Mouse (Mus musculus) hindbrain, postnatal 0 days (tissue): ENCODE measurements at regions not wholly inside any gene's neighbourhood (a gene's known extent, or its start where the extent isn't known, plus 50 kb on each side); places are given as distances from the start of the nearest gene placed in this dataset.

Experiments
- ATAC-seq: fragments of 200-750 bp; cut with Nextera tagmentation; 2 replicates; pipeline ENCODE4 v1.8.0; 2017; ENCODE audit warnings: mild to moderate bottlenecking, moderate TSS enrichment, moderate library complexity
- DNase-seq: peaks from one replicate; pipeline ENCODE4 v3.0.0-alpha.2; 2015; ENCODE audit warnings: low spot score
- H3K27ac ChIP-seq: fragments of 300-500 bp; sonication (generic); 2 replicates; pipeline ENCODE4 v1.5.1; 2014; ENCODE audit warnings: mild to moderate bottlenecking
- H3K27me3 ChIP-seq: fragments of 300-500 bp; sonication (generic); 2 replicates; pipeline ENCODE4 v1.6.1; 2014; ENCODE audit warnings: low read length, mixed read lengths; ENCODE audit not compliant: insufficient read depth
- H3K36me3 ChIP-seq: fragments of 300-500 bp; sonication (generic); 2 replicates; pipeline ENCODE4 v1.6.1; 2014; ENCODE audit warnings: low read length, mixed read lengths; ENCODE audit not compliant: insufficient read depth
- H3K4me1 ChIP-seq: fragments of 300-500 bp; sonication (generic); 2 replicates; pipeline ENCODE4 v1.6.1; 2014; ENCODE audit warnings: antibody characterized with exemption, low read length, mixed read lengths; ENCODE audit not compliant: insufficient read depth
- H3K4me2 ChIP-seq: fragments of 300-500 bp; sonication (generic); 2 replicates; pipeline ENCODE4 v1.6.1; 2014; ENCODE audit warnings: low read depth, mild to moderate bottlenecking, low read length, moderate library complexity, mixed read lengths
- H3K4me3 ChIP-seq: fragments of 300-500 bp; sonication (generic); 2 replicates; pipeline ENCODE4 v1.5.1; 2014; ENCODE audit warnings: low read length
- H3K9ac ChIP-seq: fragments of 300-500 bp; sonication (generic); replicated peaks from 2 replicates; pipeline ENCODE4 v1.6.1; 2014; ENCODE audit warnings: mild to moderate bottlenecking, low read length, moderate library complexity, mixed read lengths
- H3K9me3 ChIP-seq: fragments of 300-500 bp; sonication (generic); 2 replicates; pipeline ENCODE4 v1.6.1; 2016; ENCODE audit warnings: low read length, mixed read lengths
- CTCF ChIP-seq: IDR thresholded peaks from 2 replicates; pipeline ENCODE4 v1.5.1; 2016; ENCODE audit warnings: antibody characterized with exemption, control low read depth, low read depth
- WGBS: fragments of 180-500 bp; shearing (Covaris S2); extraction: QIAGEN DNeasy Blood & Tissue Kit; methylation state at CpG from one replicate; pipeline ENCODE4 v1.1.7; 2014; 5-methylcytosine and 5-hydroxymethylcytosine counted together

- Histone ChIP-seq H3K9ac (no peak overlapping the region), H3K27me3 (no peaks in the 10 kb centered on the region), H3K4me2 (no peak overlapping the region), H3K27ac (no peak overlapping the region), H3K4me1 (no peaks in the 10 kb centered on the region), H3K4me3 (no peak overlapping the region), H3K36me3 (no peaks in the 10 kb centered on the region), H3K9me3 (no peaks in the 10 kb centered on the region)
- 73% methylated on average over 1 of the region's 1 CpGs for WGBS
- no peak for ATAC-seq
- no peak for DNase-seq
- no peak for TF ChIP-seq CTCF
Observed at GRCm38 (mm10) chr16:85743022-85743421, 59.9 kb downstream of the Adamts1 start.

DNA sequence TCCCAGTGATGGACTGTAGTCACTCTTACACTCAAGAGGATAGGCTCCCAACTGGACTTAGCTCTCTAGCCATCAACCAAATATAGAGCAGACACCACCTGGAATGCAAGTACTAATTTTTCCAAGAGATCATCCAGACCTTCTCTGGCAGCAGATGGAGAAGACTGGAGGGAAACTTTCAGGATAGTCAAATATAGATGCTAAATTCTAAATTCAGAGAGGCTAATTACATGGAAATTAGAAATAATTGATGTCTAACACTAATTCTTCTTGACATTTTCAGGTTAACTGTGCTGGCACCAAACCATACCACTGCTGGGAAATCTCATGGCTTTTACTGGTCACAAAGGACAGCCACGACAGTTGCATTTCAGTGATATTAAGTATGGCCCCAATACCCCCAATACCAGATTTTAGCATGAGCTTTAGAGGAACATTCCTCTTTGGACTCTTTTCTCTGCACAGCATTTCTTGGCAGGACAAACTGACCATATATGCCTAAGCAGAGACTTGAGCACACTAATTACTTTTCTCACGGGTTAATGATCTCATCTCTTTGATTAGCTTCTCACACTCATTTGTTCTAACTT lies 64.2 kb downstream of the Adamts1 start:
- ATAC-seq: no peak
- no peaks in the 10 kb centered on the region for H3K9me3 ChIP-seq
- H3K27me3 ChIP-seq: no peaks in the 10 kb centered on the region
- H3K4me1 ChIP-seq: no peaks in the 10 kb centered on the region
- WGBS: 63% methylated on average over 2 of the region's 2 CpGs
- no peaks in the 10 kb centered on the region for H3K36me3 ChIP-seq
- H3K4me2 ChIP-seq: no peak overlapping the region
- no peak for DNase-seq
- no peak overlapping the region for H3K4me3 ChIP-seq
- no peak for TF ChIP-seq CTCF
- H3K9ac ChIP-seq: no peak overlapping the region
- no peak overlapping the region for H3K27ac ChIP-seq

- Histone ChIP-seq H3K27me3 (no peaks in the 10 kb centered on the region), H3K4me3 (no peak overlapping the region), H3K9me3 (no peaks in the 10 kb centered on the region), H3K36me3 (no peaks in the 10 kb centered on the region), H3K27ac (no peak overlapping the region), H3K9ac (no peak overlapping the region), H3K4me1 (no peaks in the 10 kb centered on the region), H3K4me2 (no peak overlapping the region)
- ATAC-seq: no peak
- DNase-seq: no peak
- 77% methylated on average over 2 of the region's 2 CpGs for WGBS
- TF ChIP-seq CTCF: no peak
Observed at GRCm38 (mm10) chr16:85728026-85728425, 74.9 kb downstream of the Adamts1 start.

GRCm38 (mm10) chr16:85721968-85722367 lies 80.9 kb downstream of the Adamts1 start:
- H3K4me2 ChIP-seq: no peak overlapping the region
- no peaks in the 10 kb centered on the region for H3K9me3 ChIP-seq
- no peak overlapping the region for H3K27ac ChIP-seq
- 60% methylated on average over 2 of the region's 2 CpGs for WGBS
- no peak for ATAC-seq
- H3K4me3 ChIP-seq: no peak overlapping the region
- H3K9ac ChIP-seq: no peak overlapping the region
- no peak for DNase-seq
- peak; percentile 45; the same call in 1 of the 2 replicates for TF ChIP-seq CTCF
- no peaks in the 10 kb centered on the region for H3K27me3 ChIP-seq
- H3K36me3 ChIP-seq: no peaks in the 10 kb centered on the region
- H3K4me1 ChIP-seq: no peaks in the 10 kb centered on the region

GRCm38 (mm10) chr16:85712291-85712690 lies 90.6 kb downstream of the Adamts1 start:
- H3K9ac ChIP-seq: no peak overlapping the region
- H3K27me3 ChIP-seq: no peaks in the 10 kb centered on the region
- H3K9me3 ChIP-seq: no peaks in the 10 kb centered on the region
- H3K27ac ChIP-seq: no peak overlapping the region
- no peaks in the 10 kb centered on the region for H3K36me3 ChIP-seq
- ATAC-seq (no peak), DNase-seq (no peak)
- WGBS: 93% methylated on average over 3 of the region's 3 CpGs
- H3K4me1 ChIP-seq: no peaks in the 10 kb centered on the region
- no peak overlapping the region for H3K4me3 ChIP-seq
- no peak for TF ChIP-seq CTCF
- no peak overlapping the region for H3K4me2 ChIP-seq

GRCm38 (mm10) chr16:85704254-85705020 lies 98.5 kb downstream of the Adamts1 start:
- no peak overlapping the region for H3K4me2 ChIP-seq
- H3K4me1 ChIP-seq: no peaks in the 10 kb centered on the region
- no peak for TF ChIP-seq CTCF
- H3K9me3 ChIP-seq: no peaks in the 10 kb centered on the region
- ATAC-seq: no peak
- DNase-seq: no peak
- WGBS: 92% methylated on average over 9 of the region's 9 CpGs
- H3K27ac ChIP-seq: no peak overlapping the region
- H3K27me3 ChIP-seq: no peaks in the 10 kb centered on the region
- no peak overlapping the region for H3K9ac ChIP-seq
- no peak overlapping the region for H3K4me3 ChIP-seq
- no peaks in the 10 kb centered on the region for H3K36me3 ChIP-seq

DNA sequence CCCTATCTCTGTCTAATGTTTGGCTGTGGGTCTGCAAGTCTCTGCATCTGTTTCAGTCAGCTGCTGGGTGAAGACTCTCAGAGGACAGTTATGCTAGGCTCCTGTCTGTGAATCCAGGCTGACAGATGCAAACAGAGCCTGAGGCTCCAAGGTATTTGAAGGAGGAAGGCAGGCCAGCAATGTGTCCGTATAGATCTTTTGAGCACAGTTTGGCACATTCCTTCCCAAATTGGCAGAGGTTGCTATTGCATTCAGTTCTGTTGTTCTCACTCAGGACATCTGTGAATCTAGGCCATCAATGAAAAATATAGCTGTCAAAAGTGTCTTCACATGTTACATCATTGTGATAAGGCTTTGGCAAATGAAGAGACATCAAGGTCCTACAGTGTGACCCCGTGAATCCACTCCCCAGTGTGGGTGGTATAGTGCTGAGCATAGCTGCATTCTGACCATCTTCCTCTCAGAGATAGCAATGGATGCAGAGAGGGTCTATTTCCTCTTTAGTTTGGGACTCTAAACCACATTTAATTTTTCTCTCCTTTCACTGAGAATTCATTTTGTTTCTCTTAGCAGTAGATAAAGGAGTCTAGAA lies 99.9 kb downstream of the Adamts1 start:
- no peaks in the 10 kb centered on the region for H3K27me3 ChIP-seq
- H3K27ac ChIP-seq: no peak overlapping the region
- H3K4me3 ChIP-seq: no peak overlapping the region
- no peaks in the 10 kb centered on the region for H3K4me1 ChIP-seq
- H3K9ac ChIP-seq: no peak overlapping the region
- peak; percentile 14 for DNase-seq
- ATAC-seq: no peak
- H3K4me2 ChIP-seq: no peak overlapping the region
- TF ChIP-seq CTCF: no peak
- WGBS: 72% methylated on average over 2 of the region's 2 CpGs
- no peaks in the 10 kb centered on the region for H3K36me3 ChIP-seq
- H3K9me3 ChIP-seq: no peaks in the 10 kb centered on the region
